ENCODE assay signal across 8 mouse cellular contexts in genomic region chr19:3699508-3700438, GRCm38 (mm10). TPM values are rescaled to one million over a fixed set of nuclear protein-coding genes. Genes with fewer than 3 reads are reported as not detected.
DNase-seq lines count a peak whose midpoint lies in the region; ATAC-seq and TF ChIP-seq lines count a peak whose summit lies in the region.

No protein-coding gene starts in this region.

- peak; percentile 24; the same call in 1 of the 2 replicates for ATAC-seq in hindbrain, embryonic 14.5 days (ENCODE audit: low FRiP score)
- peak; percentile 82 for ATAC-seq in lung, postnatal 0 days

- H3K4me1 ChIP-seq in hindbrain, embryonic 14.5 days (replicated peaks; ENCODE audit: control insufficient read depth, insufficient read depth, low read length), result no peaks in the 10 kb centered on the region
- H3K4me1 ChIP-seq in lung, postnatal 0 days (ENCODE audit: insufficient read depth, low read depth, low read length), result no peaks in the 10 kb centered on the region; the same call in 1 of the 2 replicates

- H3K4me3 ChIP-seq in hindbrain, embryonic 14.5 days (replicated peaks; ENCODE audit: low read length), result no peak overlapping the region
- no peak overlapping the region for H3K4me3 ChIP-seq in lung, postnatal 0 days (ENCODE audit: low read depth, low read length)

- no peaks in the 10 kb centered on the region for H3K27me3 ChIP-seq in hindbrain, embryonic 14.5 days (ENCODE audit: control insufficient read depth, insufficient read depth, low read length)
- no peaks in the 10 kb centered on the region for H3K27me3 ChIP-seq in lung, postnatal 0 days (replicated peaks; ENCODE audit: insufficient read depth, low read length)

- H3K4me2 ChIP-seq in hindbrain, embryonic 14.5 days (replicated peaks), result no peak overlapping the region
- H3K4me2 ChIP-seq in lung, postnatal 0 days (replicated peaks; ENCODE audit: low read depth, low read length), result no peak overlapping the region

- 39% methylated on average over 6 of the region's 6 CpGs for WGBS in hindbrain, embryonic 14.5 days
- WGBS in lung, postnatal 0 days, result 32% methylated on average over 6 of the region's 6 CpGs

- DNase-seq in MEL-GATA-1-ER (ENCODE audit: extremely low read depth, low read depth), result peak; percentile 40
- DNase-seq in c-Kit-negative CD71-positive TER-119-positive erythroid progenitor cells, embryonic 14.5 days (ENCODE audit: low read depth, low spot score), result peak; percentile 43
- DNase-seq in frontal cortex, postnatal 10 days (ENCODE audit: low spot score in 2 of 2), result peak; percentile 73 to 79
- peak; percentile 80 for DNase-seq in hindbrain, embryonic 14.5 days (ENCODE audit: low spot score)
- DNase-seq in layer of hippocampus, postnatal 14 days (ENCODE audit: low spot score in 2 of 2), result peak; percentile 79 to 83
- peak; percentile 89 for DNase-seq in lung, postnatal 0 days (ENCODE audit: low spot score)
- DNase-seq in retina, postnatal 7 days (ENCODE audit: low read depth, low spot score), result peak; percentile 63
- DNase-seq in urinary bladder, postnatal 25 days (ENCODE audit: low spot score), result peak; percentile 71

- peak; percentile 85 for TF ChIP-seq CTCF in lung, postnatal 0 days (IDR thresholded peaks at IDR 0.05)

- no peaks in the 10 kb centered on the region for H3K9me3 ChIP-seq in hindbrain, embryonic 14.5 days (ENCODE audit: control insufficient read depth, low read length)
- H3K9me3 ChIP-seq in lung, postnatal 0 days (ENCODE audit: low read length), result no peaks in the 10 kb centered on the region

- TF ChIP-seq EP300 in lung, postnatal 0 days (IDR thresholded peaks at IDR 0.05), result no peak

- no peak overlapping the region for H3K27ac ChIP-seq in hindbrain, embryonic 14.5 days
- H3K27ac ChIP-seq in lung, postnatal 0 days (ENCODE audit: low read length), result no peak overlapping the region

- no peaks in the 10 kb centered on the region for H3K36me3 ChIP-seq in hindbrain, embryonic 14.5 days (replicated peaks; ENCODE audit: control insufficient read depth, insufficient read depth)
- H3K36me3 ChIP-seq in lung, postnatal 0 days (ENCODE audit: insufficient read depth, low read length), result no peaks in the 10 kb centered on the region

- no peak overlapping the region for H3K9ac ChIP-seq in hindbrain, embryonic 14.5 days
- H3K9ac ChIP-seq in lung, postnatal 0 days (replicated peaks; ENCODE audit: low read depth), result no peak overlapping the region

RNA-seq across cellular contexts. Expression of gene 1810055G02Rik, which starts 8.3 kb away (rescaled TPM):
- 34.0 and 38.1 TPM in 2 replicates for polyA plus RNA-seq in hindbrain, embryonic 14.5 days (2014; fragmentation: Nextera tagmentation; extraction: Ambion mirVana)
- 10 to 100 TPM; 35.5 to 40.3 TPM for total RNA-seq in layer of hippocampus, postnatal 14 days (2021)
- 11.3 and 12.6 TPM in 2 replicates for polyA plus RNA-seq in lung, postnatal 0 days (2015; fragmentation: Nextera tagmentation; extraction: Ambion mirVana)

RNA-seq across cellular contexts. Expression of gene Lrp5, which starts 13.4 kb away (rescaled TPM):
- polyA plus RNA-seq in hindbrain, embryonic 14.5 days (2014; fragmentation: Nextera tagmentation; extraction: Ambion mirVana), result 1.4 and 1.8 TPM in 2 replicates
- 10 to 100 TPM; 13.7 to 14.8 TPM for total RNA-seq in layer of hippocampus, postnatal 14 days (2021)
- 4.1 and 5.1 TPM in 2 replicates for polyA plus RNA-seq in lung, postnatal 0 days (2015; fragmentation: Nextera tagmentation; extraction: Ambion mirVana)
